Mouse (Mus musculus): ENCODE results near the gene C1qtnf9.
A peak's percentile ranks its signal among the peaks of the same experiment; 100 is the strongest.

C1qtnf9 gene

DNA sequence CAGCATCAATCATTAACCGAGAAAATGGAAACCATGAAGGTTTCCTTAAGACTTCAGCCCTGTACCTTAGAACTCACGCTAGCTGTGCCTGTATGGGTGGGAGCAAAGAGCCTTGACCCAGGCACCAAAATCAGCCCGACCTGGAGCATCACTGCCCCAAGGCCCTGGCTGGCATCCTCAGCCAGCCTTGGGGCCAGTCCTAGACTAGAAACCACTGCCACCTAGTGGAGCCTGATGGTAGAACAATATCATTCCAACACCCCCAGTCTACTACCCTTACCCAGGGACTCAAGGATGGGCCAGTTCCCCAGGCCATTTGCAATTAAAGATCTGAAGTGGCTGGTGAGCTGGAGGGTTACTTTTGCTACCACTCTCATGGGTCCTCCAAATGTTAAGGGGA lies 22.2 kb downstream of the C1qtnf9 start:
- peak; percentile 48 for DNase-seq (ENCODE audit: low spot score)

DNA sequence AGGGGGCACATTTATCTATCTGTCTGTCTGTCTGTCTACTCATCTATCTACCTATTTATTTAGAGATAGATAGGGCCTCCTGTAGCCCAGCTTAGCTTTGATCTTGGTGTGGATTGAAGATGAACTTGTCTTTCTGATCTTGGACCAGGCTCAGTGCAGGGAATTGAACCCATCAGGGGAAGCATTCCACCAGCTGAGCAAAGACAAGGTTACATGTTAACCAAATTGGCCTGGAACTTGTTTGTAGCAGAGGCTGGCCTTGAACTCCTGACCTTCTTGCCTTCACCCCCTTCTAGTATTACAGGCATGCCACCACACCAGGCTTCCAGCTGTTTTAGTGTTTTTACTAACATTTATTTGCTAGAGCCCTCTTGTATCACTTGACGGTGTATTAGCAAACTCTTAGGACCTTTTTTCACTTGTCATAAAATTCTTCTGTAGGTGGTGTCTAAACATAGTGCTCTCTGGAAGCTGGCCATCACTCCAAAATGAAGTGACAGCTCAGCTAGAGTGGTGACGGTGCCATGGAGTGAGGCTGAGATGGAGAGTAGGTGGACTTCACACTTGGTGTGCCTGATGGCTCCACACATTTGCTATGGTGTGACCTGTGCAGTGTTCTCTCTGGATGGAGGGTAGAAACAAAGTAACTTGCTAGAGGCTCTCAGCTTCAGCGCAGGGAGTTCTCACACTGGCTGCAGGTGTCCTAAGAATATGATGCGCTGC lies 28.8 kb downstream of the C1qtnf9 start:
- DNase-seq (ENCODE audit: low spot score): no peak

DNA sequence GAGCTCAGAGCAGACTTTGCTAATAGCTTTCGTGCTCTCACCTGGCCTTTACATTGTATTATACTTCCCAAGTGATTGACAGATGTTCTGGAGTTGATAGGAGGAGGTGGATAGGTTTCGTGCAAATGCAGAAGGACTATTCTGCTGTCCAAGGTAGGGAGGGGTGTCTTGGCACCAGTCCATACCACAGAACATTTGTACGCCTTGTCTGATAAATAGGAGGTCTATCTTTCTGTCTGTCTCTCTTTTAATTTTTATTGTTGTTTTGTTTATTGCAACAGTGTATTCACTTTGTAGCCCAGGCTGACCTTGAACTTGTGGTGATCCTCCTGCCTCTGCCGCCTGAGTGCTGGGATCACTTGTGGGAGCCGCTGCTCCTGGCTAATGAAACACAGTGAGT lies 29.7 kb downstream of the C1qtnf9 start:
- no peak for DNase-seq (ENCODE audit: low spot score)

DNA sequence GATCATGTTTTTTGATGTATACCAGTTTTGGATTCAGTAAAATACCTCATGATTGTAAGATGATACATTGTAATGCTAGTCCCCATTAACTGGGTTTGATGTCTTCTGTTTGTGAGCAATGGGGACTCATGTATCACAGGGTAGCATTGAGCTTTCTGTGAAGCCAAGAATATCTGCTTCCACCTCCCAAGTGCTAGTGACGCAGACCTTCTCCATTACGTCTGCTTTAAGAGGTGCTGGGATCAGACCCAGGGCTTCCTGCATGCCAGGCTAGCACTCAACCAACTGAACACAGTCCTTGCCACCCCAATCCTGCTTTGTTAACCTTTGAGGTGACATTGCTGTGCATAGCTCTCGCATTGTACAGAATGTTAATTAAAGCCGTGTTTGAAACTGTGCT lies 30.8 kb downstream of the C1qtnf9 start:
- DNase-seq (ENCODE audit: low spot score): no peak

DNA sequence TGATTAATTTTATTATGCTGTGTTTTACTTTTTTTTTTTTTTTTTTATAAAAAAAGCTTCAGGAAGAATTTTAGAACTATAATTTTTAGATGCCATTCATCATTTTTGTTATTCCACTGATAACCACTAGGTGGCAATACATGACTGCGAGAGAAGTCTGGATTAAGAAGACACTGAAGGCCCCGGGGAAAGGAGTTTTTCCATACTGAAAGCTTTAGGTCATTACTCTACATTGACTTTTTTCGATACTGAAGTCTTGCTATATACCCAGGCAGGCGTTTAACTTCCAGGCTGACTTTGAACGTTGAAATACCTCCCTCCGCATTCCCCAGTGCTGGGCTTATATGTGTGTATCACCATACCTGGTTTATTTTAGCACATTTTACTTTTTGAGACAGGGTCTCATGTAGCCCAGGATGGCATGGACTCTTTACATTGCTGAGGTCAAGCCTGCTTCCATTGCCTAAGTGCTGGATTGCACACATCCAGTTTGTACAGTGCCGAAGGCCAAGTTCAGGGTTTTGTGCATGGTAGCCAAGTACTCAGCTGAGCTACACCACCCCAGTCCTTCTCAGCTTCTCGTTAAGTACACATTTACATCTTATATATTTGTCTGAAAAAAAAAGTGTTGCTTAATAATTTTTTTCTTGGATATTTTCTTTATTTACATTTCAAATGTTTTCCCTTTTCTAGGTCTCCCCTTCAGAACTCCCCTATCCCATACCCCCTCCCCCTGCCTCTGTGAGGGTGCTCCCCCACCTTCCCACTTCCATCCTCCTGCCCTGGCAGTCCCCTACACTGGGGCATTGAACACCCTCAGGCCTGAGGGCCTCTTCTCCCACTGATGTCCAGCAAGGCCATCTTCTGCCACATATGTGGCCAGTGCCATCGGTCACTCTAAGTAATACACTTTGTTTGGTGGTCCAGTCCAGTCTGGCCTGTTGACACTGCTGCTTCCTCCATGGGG lies 32.1 kb downstream of the C1qtnf9 start:
- DNase-seq (ENCODE audit: low spot score): no peak

DNA sequence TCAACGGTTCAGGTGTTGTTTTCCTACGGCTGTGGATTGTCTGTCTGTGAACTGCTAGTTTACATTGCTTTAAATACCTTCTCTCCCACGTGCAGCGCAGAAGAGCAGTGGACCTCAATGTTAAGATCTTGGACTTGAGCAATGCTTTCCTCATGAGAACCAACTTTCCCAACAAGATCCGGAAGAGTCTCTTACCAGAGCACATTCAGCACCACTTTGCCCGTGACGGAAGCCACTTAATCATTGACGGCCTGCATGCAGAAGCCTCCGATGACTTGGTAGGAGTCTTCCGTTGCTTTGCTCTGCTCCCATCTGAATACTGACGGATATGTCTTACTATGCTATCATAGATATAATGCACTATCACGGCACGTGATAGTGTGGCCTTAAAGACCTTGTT lies 34.1 kb downstream of the C1qtnf9 start:
- no peak for DNase-seq (ENCODE audit: low spot score)

DNA sequence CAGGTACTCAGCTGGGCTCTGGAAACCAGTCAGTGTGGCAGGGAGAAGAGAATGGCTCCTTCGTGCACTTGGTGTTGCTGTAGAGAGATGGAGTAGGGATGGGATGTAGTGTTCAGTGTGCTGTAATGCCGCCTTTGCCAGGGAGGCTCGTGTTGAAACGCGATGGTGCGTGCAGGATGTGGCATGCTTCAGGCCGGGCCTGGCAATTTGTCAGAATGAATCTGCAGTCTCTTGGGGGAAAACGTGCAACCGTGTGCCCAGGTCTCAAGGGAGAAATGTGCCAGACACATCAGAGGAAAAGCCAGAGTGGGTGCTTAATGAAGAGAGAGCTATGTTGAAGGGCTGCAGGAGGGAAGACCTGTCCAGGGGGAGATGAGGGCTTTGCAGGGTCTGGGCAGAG lies 37.0 kb downstream of the C1qtnf9 start:
- DNase-seq (ENCODE audit: low spot score): no peak

DNA sequence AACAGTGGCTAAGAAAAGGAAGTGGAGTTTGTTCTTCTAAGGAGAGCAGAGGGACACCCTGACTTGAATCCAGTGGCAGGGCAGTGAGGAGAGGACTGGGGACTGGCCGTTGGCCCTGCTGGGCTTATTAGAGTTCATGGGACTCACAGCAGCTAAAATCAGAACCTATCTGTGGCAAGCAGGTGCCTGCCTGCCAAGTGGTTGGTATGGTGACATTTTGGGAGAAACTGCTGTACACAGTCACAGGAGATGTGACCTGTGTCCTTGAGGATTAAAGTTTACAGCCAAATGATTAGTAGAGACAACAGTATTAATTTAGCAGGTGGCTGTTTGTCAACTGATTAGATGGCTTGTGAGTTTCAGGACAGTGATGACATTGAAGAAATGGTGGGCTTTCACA lies 37.9 kb downstream of the C1qtnf9 start:
- DNase-seq (ENCODE audit: low spot score): no peak

DNA sequence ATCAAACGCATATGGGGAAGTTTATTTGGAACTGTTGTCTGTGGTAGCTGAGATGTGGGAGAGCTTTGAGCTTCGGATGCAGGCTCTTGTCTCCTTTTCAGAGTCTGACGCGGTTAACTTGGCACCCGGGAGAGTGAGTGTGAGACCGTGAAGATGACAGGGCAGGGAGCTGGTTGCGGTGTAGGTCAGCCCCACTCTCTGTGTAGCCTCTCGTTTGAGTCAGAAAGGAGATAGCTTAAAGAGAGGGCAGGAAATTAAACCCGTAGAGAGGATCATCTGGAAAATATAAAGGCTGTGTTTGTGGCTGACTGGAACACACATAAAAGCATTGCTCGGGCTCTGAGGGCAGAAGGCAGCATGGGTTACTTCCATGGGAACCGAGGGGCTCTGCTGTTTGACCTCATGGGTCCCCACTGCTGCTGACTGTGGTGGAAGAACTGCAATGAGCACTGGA lies 39.0 kb downstream of the C1qtnf9 start:
- no peak for DNase-seq (ENCODE audit: low spot score)

DNA sequence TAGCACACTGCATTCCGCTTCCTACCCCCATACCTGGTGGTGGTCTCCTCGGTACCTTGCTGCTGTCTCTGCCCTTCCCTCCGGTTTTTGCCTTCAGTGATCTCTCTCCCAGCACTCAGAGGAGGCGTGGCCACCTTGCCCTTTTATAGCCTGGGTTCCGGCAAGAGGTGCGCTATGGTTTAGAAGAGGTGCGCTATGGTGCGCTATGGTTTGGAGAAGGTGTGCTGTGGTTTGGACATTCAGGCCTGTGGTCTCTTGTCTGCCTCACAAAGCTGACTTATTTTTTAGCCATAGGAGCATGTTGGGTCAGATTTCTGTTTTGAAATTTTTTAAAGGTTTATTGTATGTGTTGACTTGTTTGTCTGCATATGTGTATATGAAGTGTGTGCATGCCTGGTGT lies 41.9 kb downstream of the C1qtnf9 start:
- DNase-seq (ENCODE audit: low spot score): no peak

DNA sequence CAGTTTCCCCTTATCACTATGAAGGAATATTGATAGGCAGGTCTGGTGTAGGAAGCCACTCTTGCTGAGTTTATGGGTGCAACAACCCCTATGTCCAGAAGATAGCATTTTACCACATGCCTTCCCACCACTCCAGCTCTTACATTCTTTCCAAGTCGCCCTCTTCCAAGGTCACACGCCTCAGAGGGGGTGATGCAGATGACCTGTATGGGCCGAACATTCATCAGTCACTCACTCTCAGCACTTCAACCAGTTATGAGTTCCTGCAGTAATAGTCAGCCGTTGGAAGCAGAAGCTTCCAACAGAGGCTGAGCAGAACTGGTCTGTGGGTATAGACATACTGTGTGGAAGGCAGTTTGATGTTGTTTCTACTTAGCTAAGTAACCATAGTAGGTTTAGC lies 43.6 kb downstream of the C1qtnf9 start:
- no peak for DNase-seq (ENCODE audit: low spot score)

DNA sequence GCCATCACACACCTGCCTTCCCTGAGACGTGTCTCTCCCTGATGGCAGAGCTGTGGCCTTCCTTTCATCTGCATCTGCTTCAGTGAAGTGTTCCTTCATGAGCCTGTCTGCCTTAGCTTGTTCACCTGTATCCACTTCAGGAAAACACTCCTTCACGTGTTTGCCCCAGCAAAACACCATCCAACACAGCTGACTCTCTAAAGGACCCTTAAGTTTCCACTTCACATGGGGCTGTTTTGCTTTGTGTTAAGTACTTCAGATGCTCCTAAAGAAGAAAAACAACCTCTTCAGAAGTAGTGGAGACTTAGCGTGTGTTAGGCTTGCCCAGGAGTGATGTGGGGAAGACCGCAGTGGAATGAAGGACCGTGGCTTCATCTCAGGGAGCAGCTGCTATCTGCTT lies 47.2 kb downstream of the C1qtnf9 start:
- DNase-seq (ENCODE audit: low spot score): no peak

DNA sequence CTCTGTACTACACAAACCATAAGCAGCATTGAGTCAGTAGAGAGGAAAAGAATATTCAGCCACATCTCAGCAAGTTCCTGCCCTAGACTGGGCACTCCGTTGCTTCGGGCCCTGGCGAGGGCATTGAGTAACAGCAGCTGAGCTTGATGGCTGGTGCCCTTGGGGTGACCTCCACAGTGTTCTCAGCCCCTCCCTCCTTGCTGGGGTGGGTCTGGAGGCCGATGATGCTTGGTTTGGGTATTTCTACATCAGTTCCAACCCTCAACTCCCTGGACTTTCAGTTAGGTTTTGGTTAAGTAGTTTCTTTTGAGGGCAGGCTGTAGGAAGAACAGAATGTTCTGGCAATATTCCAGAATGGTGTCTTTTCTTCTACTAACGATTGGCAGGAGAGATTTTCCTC lies 50.1 kb downstream of the C1qtnf9 start:
- DNase-seq (ENCODE audit: low spot score): no peak

DNA sequence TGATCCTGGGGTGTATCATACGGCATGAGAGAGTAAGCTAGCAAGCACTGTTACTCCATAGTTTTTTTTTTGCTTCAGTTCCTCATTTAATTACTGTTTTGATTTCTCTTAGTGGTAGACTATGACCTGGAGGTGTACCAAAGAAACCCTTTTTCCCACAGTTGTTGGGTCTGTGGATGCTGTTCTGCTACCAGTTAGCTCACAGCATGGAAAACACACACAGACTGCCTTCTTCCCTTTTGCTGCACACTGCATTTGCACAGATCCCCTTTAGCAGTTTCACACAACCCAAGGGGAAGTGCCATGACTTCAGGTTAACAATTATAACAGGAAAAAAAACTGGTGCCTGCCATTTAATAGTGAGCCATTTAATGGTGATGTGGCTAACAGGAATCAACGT lies 62.2 kb downstream of the C1qtnf9 start:
- DNase-seq (ENCODE audit: low spot score): no peak

Measured in urinary bladder, postnatal 14 days (tissue).